ENCODE assay signal across 1 mouse cellular context in the genomic region with DNA sequence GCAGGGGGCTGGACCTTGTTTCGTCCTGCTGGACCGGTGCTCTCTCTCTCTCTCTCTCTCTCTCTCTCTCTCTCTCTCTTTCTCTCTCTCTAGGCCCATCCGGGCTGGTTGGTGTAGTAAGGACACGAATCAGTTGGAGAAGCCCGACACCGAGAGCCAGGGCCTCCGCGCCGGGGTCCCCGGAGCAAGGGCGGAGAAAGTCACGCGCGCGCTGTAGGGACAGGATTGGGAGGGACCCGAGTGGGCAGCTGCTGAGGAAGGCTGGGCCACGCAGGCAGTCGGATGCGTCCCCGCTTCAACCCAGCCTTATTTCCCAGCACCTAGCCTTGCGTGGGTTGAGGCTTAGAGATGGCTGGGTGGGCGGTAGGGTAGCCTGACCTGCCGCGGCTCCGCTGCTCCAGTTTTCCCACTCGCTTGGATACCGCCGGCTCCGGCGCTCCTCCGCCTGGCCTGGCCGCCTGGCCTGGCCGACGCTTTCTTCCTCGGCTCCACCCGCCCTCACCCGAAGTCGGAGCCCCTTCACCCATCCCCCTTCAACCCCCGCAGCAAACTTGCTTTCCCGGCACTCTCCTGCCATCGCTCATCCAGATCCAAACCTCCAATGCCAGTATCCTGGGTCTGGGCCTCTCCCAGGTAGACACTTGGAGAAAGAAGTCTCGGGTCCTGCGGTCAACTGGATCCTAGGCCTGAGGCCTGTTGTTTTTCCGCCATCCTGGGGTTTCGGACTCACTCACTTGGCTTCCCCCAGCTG.
TF ChIP-seq lines count a peak whose summit lies in the region.

No protein-coding gene starts in this region.

TF ChIP-seq in MEL, 35 proteins besides CTCF, POLR2A, EP300 and RAD21:
- TF ChIP-seq MYC (IDR thresholded peaks at IDR 0.05; ENCODE audit: low read depth, low read length) (no peak), JUND (IDR thresholded peaks at IDR 0.05; ENCODE audit: low read depth, low read length) (no peak), GABPA (IDR thresholded peaks at IDR 0.05; ENCODE audit: low read depth, low read length) (no peak), E2F4 (IDR thresholded peaks at IDR 0.05; ENCODE audit: borderline replicate concordance, low read depth, low read length) (no peak)
